Mouse (Mus musculus): ENCODE data around the gene Peli2.

DNA sequence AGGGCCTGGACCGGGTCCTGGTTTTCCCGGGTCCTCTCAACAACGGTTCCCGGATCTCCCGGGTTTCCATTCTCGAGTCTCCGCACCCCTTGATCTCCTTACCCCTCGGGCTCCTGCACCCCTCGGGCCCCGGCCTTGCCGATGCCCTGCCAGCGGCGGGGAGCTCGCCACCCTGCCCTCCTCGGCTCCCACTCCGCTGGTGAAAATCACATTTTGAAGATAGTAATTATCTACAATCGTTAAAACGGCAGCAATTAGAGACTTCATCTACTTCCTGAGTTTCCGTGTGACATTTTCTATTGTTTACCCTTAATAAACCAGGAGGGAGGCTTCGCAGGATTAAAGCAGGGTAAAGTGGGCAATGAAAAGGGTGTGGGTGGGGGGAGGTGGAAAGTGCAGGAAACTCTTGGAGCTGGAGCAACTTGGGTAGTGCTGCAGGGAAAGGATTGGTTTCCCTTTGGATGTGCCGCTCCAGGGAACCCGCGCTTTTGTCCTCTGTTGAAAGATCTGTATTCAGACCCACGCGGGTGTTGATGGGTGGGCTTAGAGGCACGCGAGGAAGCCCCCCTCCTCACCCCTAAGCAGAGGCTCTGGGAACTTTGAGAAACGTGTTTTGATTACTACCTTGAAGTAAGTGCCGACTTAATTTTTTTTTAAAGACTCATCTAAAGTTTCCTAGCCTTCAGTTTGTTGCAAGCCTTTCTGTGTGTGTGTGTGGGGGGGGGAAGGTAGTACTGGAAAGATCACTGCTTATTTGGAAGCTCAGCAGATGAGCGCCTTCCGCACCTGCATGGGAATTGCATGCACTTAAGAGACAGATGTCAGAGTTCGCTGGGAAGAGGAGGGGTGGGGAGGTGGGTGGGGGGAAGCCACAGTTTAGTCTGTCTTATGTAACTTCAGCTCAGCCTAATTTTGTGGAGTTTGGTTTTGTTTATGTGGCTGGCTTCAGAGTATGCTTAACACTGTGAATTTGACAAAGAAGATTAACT, 1.2 kb downstream of the Peli2 start:
- TF ChIP-seq CTCF (IDR thresholded peaks at IDR 0.05; ENCODE audit: low read depth) (no peak), EP300 (optimal IDR thresholded peaks at IDR 0.05) (no peak)

Measured in stomach, postnatal 0 days (tissue).